Mouse (Mus musculus) naive thymus-derived CD4-positive, alpha-beta T cell, adult 2 months (primary cell): Measurements from ENCODE around the gene Gsdma2.

Experiments
- DNase-seq: peaks from one replicate; pipeline ENCODE4 v3.0.0-alpha.2; 2011; ENCODE audit warnings: low read depth

Gene Gsdma2

DNA sequence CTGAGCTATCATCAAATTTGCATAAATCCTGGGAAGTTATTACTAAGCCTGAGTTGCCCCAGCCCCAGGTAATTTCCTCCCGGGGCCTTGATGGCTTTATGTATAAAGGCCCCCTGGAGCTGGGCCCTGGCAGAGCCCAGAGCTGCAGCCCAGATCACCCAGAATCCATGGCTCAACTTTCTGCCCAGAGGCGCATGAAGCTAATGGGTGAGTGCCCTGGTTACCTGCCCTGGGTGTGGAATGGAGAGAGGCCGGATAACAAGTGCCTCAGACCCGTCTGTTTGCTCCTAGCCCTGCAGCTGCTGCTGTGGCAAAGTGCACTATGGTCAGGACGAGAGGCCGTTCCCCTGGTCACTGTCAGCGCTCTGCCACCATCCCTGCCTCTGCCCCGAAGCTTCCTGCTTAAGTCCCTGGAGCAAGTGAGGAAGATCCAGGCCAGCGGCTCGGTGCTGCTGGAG is 54.7 kb downstream of the Gsdma2 start, which contains the start of gene Csf3:
Gene Csf3, plus strand, starts transcription at position 51 of the 458 bp plus-strand sequence.
- no peak for DNase-seq

DNA sequence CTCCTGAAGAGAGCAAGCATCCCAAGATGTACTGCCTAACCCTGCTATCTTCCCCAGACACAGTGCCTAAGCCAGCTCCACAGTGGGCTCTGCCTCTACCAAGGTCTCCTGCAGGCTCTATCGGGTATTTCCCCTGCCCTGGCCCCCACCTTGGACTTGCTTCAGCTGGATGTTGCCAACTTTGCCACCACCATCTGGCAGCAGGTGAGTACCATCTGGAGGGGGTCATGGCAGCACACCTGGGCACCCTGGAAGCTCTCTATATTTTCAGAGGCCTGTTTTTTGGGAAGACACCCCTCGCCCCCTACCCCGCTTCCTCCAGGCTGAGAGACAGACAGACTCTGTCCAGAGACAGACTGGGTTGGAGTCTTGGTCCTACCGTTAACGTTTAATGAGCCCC is 55.8 kb downstream of the Gsdma2 start:
- DNase-seq, result no peak

DNA sequence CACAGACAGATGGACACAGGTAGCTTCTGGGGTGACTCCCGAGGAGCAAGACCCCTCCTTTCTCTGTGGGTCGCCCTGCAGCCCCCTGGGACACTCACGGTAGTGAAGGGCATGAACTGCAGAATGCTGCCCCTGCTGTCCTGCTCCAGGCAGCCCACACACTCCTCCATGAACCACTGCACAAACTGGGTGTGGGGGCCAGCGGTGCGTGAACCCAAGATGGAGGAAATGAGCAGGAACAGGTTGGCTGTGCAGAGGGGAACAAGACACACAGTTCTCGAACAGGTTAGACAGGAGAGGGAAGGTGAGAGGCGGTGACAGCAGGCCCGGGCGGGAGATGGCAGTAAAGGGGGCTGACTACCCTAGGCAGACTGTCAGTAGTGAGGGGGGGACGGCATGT is 58.5 kb downstream of the Gsdma2 start:
- no peak for DNase-seq
